8 mouse cellular contexts compared by ENCODE assay signal in the genomic region with DNA sequence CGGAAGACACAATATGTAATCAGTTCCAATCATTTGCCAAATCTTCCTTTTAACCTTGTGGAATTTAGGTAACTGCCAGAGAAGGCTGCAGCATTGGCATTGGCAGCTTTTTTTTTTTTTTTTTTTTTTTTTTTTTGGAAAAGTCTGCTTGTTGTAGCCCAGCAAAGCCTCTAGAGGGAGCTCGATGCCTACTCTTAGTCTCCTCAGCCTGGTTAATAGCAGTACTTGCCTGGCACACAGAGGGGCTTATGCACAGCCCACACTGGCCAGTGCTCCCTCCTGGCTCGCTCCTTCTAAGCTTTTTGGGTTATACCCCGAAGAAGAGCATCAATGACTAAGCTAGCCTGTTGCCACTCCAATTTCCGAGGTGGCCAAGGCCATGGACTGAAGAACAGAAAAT.
A peak's percentile ranks its signal among the peaks of the same experiment; 100 is the strongest.
DNase-seq lines count a peak whose midpoint lies in the region; ATAC-seq lines count a peak whose summit lies in the region.

No protein-coding gene starts in this region.

- H3K9ac ChIP-seq in forebrain, embryonic 14.5 days (ENCODE audit: low read length): no peak overlapping the region
- no peak overlapping the region for H3K9ac ChIP-seq in intestine, embryonic 15.5 days

- no peaks in the 10 kb centered on the region for H3K9me3 ChIP-seq in forebrain, embryonic 14.5 days (replicated peaks; ENCODE audit: control insufficient read depth, low read length)
- no peaks in the 10 kb centered on the region for H3K9me3 ChIP-seq in intestine, embryonic 15.5 days

- peak; percentile 75 for ATAC-seq in forebrain, embryonic 14.5 days
- ATAC-seq in intestine, embryonic 15.5 days: peak; percentile 53; the same call in 1 of the 2 replicates

- WGBS in forebrain, embryonic 14.5 days: 16% methylated on average over 5 of the region's 5 CpGs
- WGBS in intestine, embryonic 15.5 days: 13% methylated on average over 5 of the region's 5 CpGs

- H3K4me2 ChIP-seq in forebrain, embryonic 14.5 days (ENCODE audit: low read length): no peak overlapping the region
- no peak overlapping the region for H3K4me2 ChIP-seq in intestine, embryonic 15.5 days (replicated peaks)

- no peaks in the 10 kb centered on the region for H3K27me3 ChIP-seq in forebrain, embryonic 14.5 days (replicated peaks; ENCODE audit: control insufficient read depth, insufficient read depth, low read length)
- H3K27me3 ChIP-seq in intestine, embryonic 15.5 days (replicated peaks): no peaks in the 10 kb centered on the region

- H3K4me1 ChIP-seq in forebrain, embryonic 14.5 days (ENCODE audit: control insufficient read depth, insufficient read depth, low read length): peaks cover 23% of the 10 kb centered on the region
- H3K4me1 ChIP-seq in intestine, embryonic 15.5 days (replicated peaks): peaks cover 7% of the 10 kb centered on the region; the same call in 1 of the 2 replicates

- no peak overlapping the region for H3K4me3 ChIP-seq in forebrain, embryonic 14.5 days (ENCODE audit: low read depth, low read length)
- H3K4me3 ChIP-seq in intestine, embryonic 15.5 days (replicated peaks): no peak overlapping the region

- no peak overlapping the region for H3K27ac ChIP-seq in forebrain, embryonic 14.5 days (ENCODE audit: low read depth, low read length)
- H3K27ac ChIP-seq in intestine, embryonic 15.5 days: no peak overlapping the region

- DNase-seq in 3134 (ENCODE audit: extremely low read depth, insufficient read length, low spot score): peak; percentile 56
- DNase-seq in CD4-positive helper T cell, adult 2 months (ENCODE audit: low read depth, low spot score): peak; percentile 73
- DNase-seq in c-Kit-positive CD71-positive TER-119-negative erythroid progenitor cells, embryonic 14.5 days (ENCODE audit: low read depth): peak; percentile 22
- peak; percentile 87 for DNase-seq in forebrain, embryonic 14.5 days (ENCODE audit: low spot score)
- peak; percentile 69 for DNase-seq in lung, postnatal 14 days
- peak; percentile 64 to 72 for DNase-seq in right cerebral cortex, postnatal 10 days (ENCODE audit: low spot score in 2 of 2)
- DNase-seq in urinary bladder, adult 2 months (ENCODE audit: low spot score): no peak

- H3K36me3 ChIP-seq in forebrain, embryonic 14.5 days (ENCODE audit: control insufficient read depth, insufficient read depth, low read length): peaks cover 5% of the 10 kb centered on the region; the same call in 1 of the 2 replicates
- no peaks in the 10 kb centered on the region for H3K36me3 ChIP-seq in intestine, embryonic 15.5 days
